Mouse (Mus musculus) midbrain, embryonic 15.5 days (tissue): Measurements from ENCODE around the gene Csrp1. TPM values are rescaled to one million over a fixed set of nuclear protein-coding genes. Genes with fewer than 3 reads are reported as not detected.

ENCODE experiments used
- ATAC-seq: fragments of 200-750 bp; cut with Nextera tagmentation; replicated peaks from 2 replicates; pipeline ENCODE4 v1.8.0; 2017; ENCODE audit warnings: moderate TSS enrichment
- H3K27ac ChIP-seq: fragments of 300-500 bp; sonication (generic); 2 replicates; pipeline ENCODE4 v1.5.1; 2015; ENCODE audit warnings: mild to moderate bottlenecking, inconsistent platforms
- H3K27me3 ChIP-seq: fragments of 300-500 bp; sonication (generic); replicated peaks from 2 replicates; pipeline ENCODE4 v1.6.1; 2015; ENCODE audit warnings: inconsistent platforms
- H3K36me3 ChIP-seq: fragments of 300-500 bp; sonication (generic); replicated peaks from 2 replicates; pipeline ENCODE4 v1.6.1; 2015; ENCODE audit warnings: inconsistent platforms
- H3K4me1 ChIP-seq: fragments of 300-500 bp; sonication (generic); 2 replicates; pipeline ENCODE4 v1.6.1; 2015; ENCODE audit warnings: inconsistent platforms
- H3K4me2 ChIP-seq: fragments of 300-500 bp; sonication (generic); 2 replicates; pipeline ENCODE4 v1.6.1; 2015; ENCODE audit warnings: inconsistent platforms, mild to moderate bottlenecking, moderate library complexity
- H3K4me3 ChIP-seq: fragments of 300-500 bp; sonication (generic); 2 replicates; pipeline ENCODE4 v1.5.1; 2015; ENCODE audit warnings: mild to moderate bottlenecking, inconsistent platforms
- H3K9ac ChIP-seq: fragments of 300-500 bp; sonication (generic); 2 replicates; pipeline ENCODE4 v1.6.1; 2015; ENCODE audit warnings: mild to moderate bottlenecking, inconsistent platforms
- H3K9me3 ChIP-seq: fragments of 300-500 bp; sonication (generic); 2 replicates; pipeline ENCODE4 v1.6.1; 2016; ENCODE audit warnings: inconsistent platforms
- WGBS: fragments of 180-500 bp; shearing (Covaris S2); methylation state at CpG from one replicate; pipeline ENCODE4 v1.1.7; 2015; ENCODE audit warnings: mixed read lengths; 5-methylcytosine and 5-hydroxymethylcytosine counted together
- polyA plus RNA-seq: library from polyadenylated mRNA; unstranded; fragments of >200 nt; fragmentation: Nextera tagmentation; extraction: Ambion mirVana; gene quantifications from 2 replicates; pipeline ENCODE4 v1.2.1, GENCODE M21; 2015

Gene Csrp1
- polyA plus RNA-seq, 1 experiment from 2014 or later = 13.9 TPM

DNA sequence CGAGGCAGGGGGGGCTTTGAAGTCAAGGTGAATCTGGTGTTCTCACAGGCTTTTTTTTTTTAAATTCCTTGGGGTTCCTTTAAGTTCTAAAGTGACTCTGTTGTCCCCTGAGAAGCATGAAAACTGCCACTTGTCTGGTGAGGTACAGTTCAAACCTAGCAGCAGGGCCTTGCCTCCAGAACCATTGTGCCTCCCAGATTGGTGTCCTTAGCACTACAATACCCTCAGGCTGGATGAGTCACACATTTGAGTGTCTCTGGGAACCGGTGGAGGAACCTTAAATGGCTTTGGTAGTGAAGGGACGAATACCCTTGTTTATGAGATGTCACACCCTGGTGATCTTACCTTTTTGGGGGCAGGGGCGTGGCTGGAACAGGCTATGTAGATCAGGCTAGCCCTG is 4.3 kb downstream of the Csrp1 start:
- no peaks in the 10 kb centered on the region for H3K36me3 ChIP-seq
- H3K4me1 ChIP-seq = peaks cover 12% of the 10 kb centered on the region
- H3K9ac ChIP-seq = no peak overlapping the region
- no peak for ATAC-seq
- no peak overlapping the region for H3K27ac ChIP-seq
- no peaks in the 10 kb centered on the region for H3K9me3 ChIP-seq
- H3K4me2 ChIP-seq = no peak overlapping the region
- H3K4me3 ChIP-seq = no peak overlapping the region
- 73% methylated on average over 4 of the region's 4 CpGs for WGBS
- no peaks in the 10 kb centered on the region for H3K27me3 ChIP-seq

DNA sequence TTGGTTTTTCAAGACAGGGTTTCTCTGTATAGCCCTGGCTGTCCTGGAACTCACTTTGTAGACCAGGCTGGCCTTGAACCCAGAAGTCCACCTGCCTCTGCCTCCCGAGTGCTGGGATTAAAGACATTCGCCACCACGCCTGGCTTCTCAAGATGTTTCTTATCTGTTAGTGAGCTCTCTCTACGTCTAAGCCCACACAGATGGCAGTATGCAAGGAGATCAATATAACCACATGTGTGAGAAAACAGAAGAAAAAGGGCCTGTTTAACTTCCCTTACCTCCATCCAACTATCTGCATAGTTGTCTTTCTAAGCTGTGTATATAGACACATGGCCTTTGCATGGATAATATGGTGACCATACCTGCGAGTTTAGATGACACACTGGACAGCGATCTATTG is 5.5 kb downstream of the Csrp1 start:
- Histone ChIP-seq H3K36me3 (no peaks in the 10 kb centered on the region), H3K4me3 (no peak overlapping the region), H3K9ac (no peak overlapping the region), H3K4me1 (peaks cover 16% of the 10 kb centered on the region), H3K4me2 (no peak overlapping the region), H3K27me3 (no peaks in the 10 kb centered on the region), H3K9me3 (no peaks in the 10 kb centered on the region), H3K27ac (no peak overlapping the region)
- no peak for ATAC-seq
- WGBS = 91% methylated on average over 6 of the region's 6 CpGs

DNA sequence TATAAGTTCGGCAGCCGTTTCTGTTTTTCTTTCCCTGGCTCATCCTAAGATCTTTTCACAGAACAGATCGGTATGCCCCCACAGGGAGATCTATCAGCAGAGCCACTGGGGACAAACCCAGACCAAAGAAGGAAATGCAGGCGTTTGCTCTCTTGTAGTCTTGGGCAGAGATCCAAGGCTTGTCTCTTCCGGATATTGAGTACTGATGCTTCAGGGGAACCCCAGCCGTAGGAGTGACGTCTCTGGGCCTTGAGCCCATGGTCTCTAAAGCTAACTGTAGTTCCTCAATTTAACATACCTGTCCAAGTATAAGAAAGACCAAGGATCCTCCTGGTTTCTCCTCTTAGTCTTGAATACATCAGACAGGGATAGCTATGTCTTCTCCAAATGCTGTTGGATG is 6.1 kb downstream of the Csrp1 start:
- ATAC-seq = no peak
- no peak overlapping the region for H3K27ac ChIP-seq
- 74% methylated on average over 7 of the region's 7 CpGs for WGBS

DNA sequence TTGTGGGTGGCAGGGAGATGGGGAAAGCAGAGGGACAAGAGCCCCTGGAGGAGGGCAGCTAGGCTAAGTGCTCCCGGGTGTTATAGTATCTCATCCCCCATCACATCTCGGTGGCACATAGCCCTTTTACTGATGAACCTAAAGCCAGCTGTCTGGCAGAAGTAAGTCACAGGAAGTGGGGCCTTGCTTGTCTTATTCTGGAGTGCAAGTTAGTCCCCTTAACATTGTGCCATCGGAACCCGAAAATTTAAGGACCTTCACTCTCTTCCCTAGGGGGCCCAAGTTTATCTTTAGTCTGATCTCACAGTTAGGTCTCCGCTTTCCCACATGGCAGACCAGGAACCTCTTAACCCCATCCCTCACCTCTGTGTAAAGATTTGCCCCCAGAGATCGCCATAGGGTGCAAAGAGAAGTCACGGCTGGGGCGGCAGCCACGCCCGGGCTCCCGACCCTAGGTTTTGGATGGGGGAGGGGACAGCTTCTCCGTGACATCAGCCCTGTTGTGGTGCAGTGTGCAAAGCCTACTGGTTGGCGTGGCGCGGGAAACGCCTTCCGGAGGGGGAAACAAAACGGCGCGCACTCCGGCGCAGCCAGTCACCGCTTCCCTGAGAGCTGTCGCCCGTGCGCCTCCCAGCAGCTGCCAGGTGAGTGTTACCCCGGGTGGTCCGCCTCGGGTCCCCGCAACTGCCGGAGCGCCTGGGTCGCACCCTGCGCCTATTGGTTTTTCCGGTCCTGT is 8.9 kb downstream of the Csrp1 start:
- Histone ChIP-seq H3K9ac (peak overlapping the region; percentile 46), H3K27me3 (no peaks in the 10 kb centered on the region), H3K9me3 (no peaks in the 10 kb centered on the region), H3K4me1 (peaks cover 20% of the 10 kb centered on the region), H3K4me2 (peak overlapping the region; percentile 90), H3K4me3 (peak overlapping the region; percentile 48), H3K36me3 (no peaks in the 10 kb centered on the region), H3K27ac (no peak overlapping the region)
- under 1% methylated on average over 35 of the region's 35 CpGs for WGBS
- ATAC-seq = peak; percentile 79

More for the DNA sequence above, 6.1 kb downstream of the Csrp1 start:
- Histone ChIP-seq H3K4me3 (no peak overlapping the region), H3K4me2 (no peak overlapping the region), H3K9ac (no peak overlapping the region), H3K27me3 (no peaks in the 10 kb centered on the region), H3K36me3 (no peaks in the 10 kb centered on the region), H3K9me3 (no peaks in the 10 kb centered on the region), H3K4me1 (peaks cover 16% of the 10 kb centered on the region)

DNA sequence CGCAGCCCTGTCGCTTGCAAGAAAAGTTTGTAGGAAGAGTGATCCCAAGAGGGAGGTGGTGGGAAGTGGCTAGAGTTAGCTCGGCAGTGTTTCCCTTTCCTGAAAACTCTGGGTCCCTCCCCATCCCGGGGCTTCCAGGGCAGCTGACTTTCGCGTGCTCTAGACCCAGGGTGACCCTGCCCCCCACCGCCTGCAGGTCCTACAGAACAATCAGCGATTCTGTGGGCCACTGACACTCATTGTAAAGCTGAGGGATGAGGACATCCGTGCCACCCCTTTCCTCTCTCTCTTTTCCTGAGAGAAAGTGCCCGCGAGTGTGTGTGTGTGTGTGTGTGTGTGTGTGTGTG is 9.5 kb downstream of the Csrp1 start:
- H3K36me3 ChIP-seq = no peaks in the 10 kb centered on the region
- peak overlapping the region; percentile 46 for H3K9ac ChIP-seq
- ATAC-seq = 0 out of 2 replicates have a peak, but pooled peaks have one; percentile 18
- H3K4me2 ChIP-seq = peak overlapping the region; percentile 90
- WGBS = under 1% methylated on average over 10 of the region's 11 CpGs
- no peak overlapping the region for H3K27ac ChIP-seq
- peak overlapping the region; percentile 48 for H3K4me3 ChIP-seq
- peaks cover 20% of the 10 kb centered on the region for H3K4me1 ChIP-seq
- H3K27me3 ChIP-seq = no peaks in the 10 kb centered on the region
- no peaks in the 10 kb centered on the region for H3K9me3 ChIP-seq

DNA sequence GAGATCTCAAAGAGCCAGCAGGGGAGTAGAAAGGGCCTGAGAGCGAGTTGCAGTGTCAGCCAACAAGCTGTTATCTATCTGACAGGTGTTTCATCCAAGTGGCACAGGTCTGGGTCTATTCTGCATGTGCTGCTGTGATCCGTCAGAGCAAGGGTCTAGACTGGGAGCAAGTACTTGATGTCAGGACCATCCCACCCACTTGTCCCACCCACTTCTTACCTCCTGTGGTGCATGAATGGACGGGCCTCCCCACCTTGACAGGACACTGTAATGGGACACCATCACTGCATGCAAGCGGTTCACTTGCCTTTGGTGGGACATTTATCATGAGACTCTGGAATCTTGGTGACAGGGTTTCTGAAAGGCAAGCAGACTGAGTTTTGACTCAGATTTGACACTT is 10.0 kb downstream of the Csrp1 start:
- Histone ChIP-seq H3K27ac (no peak overlapping the region), H3K4me1 (peaks cover 22% of the 10 kb centered on the region), H3K4me3 (peak overlapping the region; percentile 48; the same call in 1 of the 2 replicates), H3K9ac (no peak overlapping the region), H3K4me2 (peak overlapping the region; percentile 90), H3K9me3 (no peaks in the 10 kb centered on the region), H3K36me3 (no peaks in the 10 kb centered on the region), H3K27me3 (no peaks in the 10 kb centered on the region)
- ATAC-seq = no peak
- WGBS = 28% methylated on average over 4 of the region's 4 CpGs

DNA sequence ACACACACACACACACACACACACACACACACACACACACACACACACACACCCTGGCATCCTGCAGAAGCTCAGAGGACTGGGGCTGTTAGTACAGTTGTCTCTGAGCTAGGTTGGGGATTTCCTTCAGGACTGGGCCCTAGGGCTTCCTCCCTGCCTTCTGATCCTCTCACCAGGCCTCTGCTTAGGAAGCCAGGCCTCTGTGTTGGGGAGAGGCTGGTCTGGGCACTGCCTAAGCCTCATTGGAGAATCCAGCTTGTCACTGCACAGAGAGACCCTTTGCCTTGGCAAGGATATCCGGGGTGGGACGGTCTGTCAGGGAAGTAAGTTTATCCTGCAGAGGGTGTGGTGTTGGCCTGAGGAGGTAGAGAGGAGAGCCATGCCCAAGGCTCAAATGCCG is 10.4 kb downstream of the Csrp1 start:
- 54% methylated on average over 3 of the region's 3 CpGs for WGBS
- Histone ChIP-seq H3K4me3 (no peak overlapping the region), H3K36me3 (no peaks in the 10 kb centered on the region), H3K9me3 (no peaks in the 10 kb centered on the region), H3K27ac (no peak overlapping the region), H3K4me2 (no peak overlapping the region), H3K9ac (no peak overlapping the region), H3K4me1 (peaks cover 23% of the 10 kb centered on the region), H3K27me3 (no peaks in the 10 kb centered on the region)
- ATAC-seq = no peak

DNA sequence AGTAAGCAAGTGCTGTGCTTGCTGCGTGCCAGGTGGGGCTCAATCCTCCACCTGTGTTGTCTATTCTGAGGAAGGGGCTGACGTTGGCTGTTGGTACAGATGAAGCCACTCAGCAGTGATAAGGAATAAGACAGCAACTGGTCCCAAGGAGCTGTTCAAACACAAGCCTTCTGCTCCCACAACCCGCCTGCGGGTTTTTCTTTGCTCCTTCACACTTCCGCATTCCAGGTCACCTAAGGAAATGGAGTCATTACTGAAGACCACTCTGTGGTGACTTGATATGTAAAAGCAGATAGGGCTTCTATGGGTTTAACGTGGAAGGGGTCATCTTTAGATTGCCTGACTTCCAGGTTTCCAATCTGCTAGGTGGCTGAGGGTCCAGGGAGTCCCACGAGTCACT is 11.5 kb downstream of the Csrp1 start:
- H3K9ac ChIP-seq = no peak overlapping the region
- ATAC-seq = no peak
- H3K4me2 ChIP-seq = no peak overlapping the region
- H3K36me3 ChIP-seq = no peaks in the 10 kb centered on the region
- WGBS = 80% methylated on average over 7 of the region's 7 CpGs
- H3K4me3 ChIP-seq = no peak overlapping the region
- no peaks in the 10 kb centered on the region for H3K9me3 ChIP-seq
- H3K27ac ChIP-seq = no peak overlapping the region
- H3K27me3 ChIP-seq = no peaks in the 10 kb centered on the region
- H3K4me1 ChIP-seq = peaks cover 23% of the 10 kb centered on the region

DNA sequence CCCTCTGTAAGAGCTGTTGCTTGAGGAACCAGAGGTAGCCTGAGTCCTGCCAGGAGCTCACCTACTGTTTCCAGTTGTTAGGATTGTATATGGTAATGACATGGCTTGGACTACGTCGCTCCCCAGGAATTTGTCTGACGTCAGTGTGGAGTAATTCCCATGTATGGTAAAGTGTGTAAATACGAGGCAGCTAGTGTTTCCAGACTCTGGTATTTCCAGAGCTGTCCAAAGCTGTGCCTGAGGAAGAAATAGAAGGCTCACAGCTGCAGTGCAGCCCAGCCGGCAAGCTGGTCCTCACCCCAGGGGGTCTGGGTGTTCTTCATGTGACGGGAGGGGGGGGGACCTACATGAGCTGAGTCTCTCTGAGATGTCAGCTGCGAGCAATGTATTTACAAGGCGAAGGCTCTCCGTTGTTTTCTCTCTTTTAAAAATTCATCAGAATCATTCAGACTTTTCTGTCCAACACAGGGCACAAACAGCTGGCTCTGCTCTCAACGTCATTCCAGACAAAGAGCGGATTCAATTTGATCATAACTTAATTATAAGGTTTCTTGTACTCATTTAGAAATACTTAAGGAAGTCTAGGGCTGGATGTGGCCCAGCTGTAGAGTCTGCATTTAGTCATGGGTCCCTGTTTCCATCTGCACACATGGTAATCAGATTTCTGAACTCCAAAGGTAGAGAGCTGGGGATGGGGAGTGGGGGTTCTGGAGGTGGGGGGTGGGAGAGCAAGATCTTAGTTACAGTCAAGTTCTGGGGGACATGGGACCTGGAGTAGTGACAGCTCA is 12.2 kb downstream of the Csrp1 start:
- Histone ChIP-seq H3K9me3 (no peaks in the 10 kb centered on the region), H3K27ac (no peak overlapping the region), H3K4me2 (no peak overlapping the region), H3K36me3 (no peaks in the 10 kb centered on the region), H3K27me3 (no peaks in the 10 kb centered on the region), H3K4me1 (peaks cover 23% of the 10 kb centered on the region), H3K4me3 (no peak overlapping the region), H3K9ac (no peak overlapping the region)
- 39% methylated on average over 11 of the region's 11 CpGs for WGBS
- no peak for ATAC-seq

DNA sequence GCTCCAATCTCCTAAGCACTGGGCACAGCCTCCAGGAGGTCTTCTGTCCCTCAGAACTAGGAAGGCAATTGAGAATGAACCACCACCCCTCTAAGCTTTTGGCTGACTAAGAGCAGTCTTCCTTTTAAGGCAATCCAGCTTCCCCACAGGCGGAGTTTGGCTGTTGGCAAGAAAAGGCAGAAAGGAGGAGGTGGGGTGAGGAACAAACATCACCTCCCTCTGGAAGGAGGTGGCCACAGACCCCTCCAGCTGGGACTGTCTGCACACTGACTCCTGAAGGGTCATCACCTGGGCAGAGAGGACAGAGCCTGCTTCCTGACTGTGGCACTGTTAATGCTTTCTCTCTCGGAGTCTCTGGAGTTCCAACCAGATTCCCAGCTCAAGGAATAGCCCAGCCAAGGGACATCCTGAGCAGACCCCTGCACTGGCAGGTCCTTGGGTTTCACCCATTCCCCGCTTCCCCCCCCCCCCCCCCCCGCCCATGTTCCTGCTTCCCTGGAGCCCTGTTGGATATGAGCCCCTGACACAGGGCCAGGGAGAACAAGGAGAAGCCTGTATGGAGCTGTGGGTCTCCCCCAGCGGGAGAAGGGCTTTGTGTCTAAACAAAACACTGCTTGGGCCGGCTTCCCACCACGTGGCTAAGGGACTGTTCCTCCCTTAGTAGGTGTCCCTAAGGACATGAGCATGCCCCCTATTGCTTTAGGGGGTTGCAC is 14.5 kb downstream of the Csrp1 start:
- H3K4me2 ChIP-seq = no peak overlapping the region
- H3K27ac ChIP-seq = no peak overlapping the region
- WGBS = 29% methylated on average over 6 of the region's 7 CpGs
- H3K4me3 ChIP-seq = no peak overlapping the region
- peak; percentile 74 for ATAC-seq
- H3K9ac ChIP-seq = no peak overlapping the region
- H3K9me3 ChIP-seq = no peaks in the 10 kb centered on the region
- H3K36me3 ChIP-seq = no peaks in the 10 kb centered on the region
- H3K27me3 ChIP-seq = no peaks in the 10 kb centered on the region
- peaks cover 13% of the 10 kb centered on the region for H3K4me1 ChIP-seq

DNA sequence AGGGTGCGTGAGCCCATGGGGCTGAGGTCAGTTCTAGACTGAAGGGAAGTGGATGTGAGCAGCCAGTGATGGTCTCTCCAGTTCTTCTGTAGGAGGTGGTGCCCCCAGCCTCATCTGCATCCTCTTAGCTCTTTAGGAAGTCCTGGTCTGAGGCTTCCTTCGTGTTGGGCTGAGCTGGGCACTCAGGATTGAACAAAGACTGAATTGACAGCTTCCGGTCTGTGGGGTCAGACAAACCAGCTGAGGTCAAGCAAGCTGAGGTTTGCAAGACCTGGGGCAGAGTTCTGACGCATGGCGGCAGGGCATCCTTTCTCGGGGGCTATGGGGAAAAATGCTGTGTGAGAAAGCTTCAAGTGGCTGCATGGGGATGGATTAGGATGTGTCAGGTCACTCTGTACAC is 15.6 kb downstream of the Csrp1 start:
- Histone ChIP-seq H3K9me3 (no peaks in the 10 kb centered on the region), H3K36me3 (no peaks in the 10 kb centered on the region), H3K4me1 (0 out of 2 replicates have a peak, but pooled peaks cover 13% of the 10 kb centered on the region), H3K4me3 (no peak overlapping the region), H3K9ac (no peak overlapping the region), H3K4me2 (no peak overlapping the region), H3K27me3 (no peaks in the 10 kb centered on the region), H3K27ac (no peak overlapping the region)
- ATAC-seq = no peak
- WGBS = 40% methylated on average over 6 of the region's 6 CpGs

DNA sequence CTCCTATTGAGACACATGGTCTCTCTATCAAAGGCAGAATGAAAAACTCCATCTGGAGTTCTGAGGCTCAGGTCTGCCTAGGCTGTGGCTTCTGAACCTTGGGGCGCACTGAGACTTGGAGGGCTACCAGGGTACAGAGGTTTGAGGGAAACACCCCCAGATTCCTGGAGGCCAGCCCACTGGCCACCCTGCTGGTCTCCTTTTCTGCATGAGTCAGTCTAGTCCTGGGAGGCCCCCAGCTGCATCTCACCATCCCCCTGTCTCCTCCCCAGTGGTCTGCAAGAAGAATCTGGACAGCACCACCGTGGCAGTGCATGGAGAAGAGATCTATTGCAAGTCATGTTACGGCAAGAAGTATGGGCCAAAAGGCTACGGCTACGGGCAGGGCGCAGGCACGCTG is 25.1 kb downstream of the Csrp1 start:
- H3K27me3 ChIP-seq = no peaks in the 10 kb centered on the region
- no peak overlapping the region for H3K4me2 ChIP-seq
- no peak for ATAC-seq
- H3K4me3 ChIP-seq = no peak overlapping the region
- H3K9me3 ChIP-seq = no peaks in the 10 kb centered on the region
- peaks cover 8% of the 10 kb centered on the region; the same call in 1 of the 2 replicates for H3K4me1 ChIP-seq
- H3K9ac ChIP-seq = no peak overlapping the region
- H3K27ac ChIP-seq = no peak overlapping the region
- H3K36me3 ChIP-seq = no peaks in the 10 kb centered on the region
- WGBS = 92% methylated on average over 7 of the region's 7 CpGs
